In genomic region chr4:152072121-152072601, GRCm38 (mm10) we compare ENCODE assay signal across 9 mouse cellular contexts. TPM values are rescaled to one million over a fixed set of nuclear protein-coding genes. Genes with fewer than 3 reads are reported as not detected.
DNase-seq lines count a peak whose midpoint lies in the region; ATAC-seq and TF ChIP-seq lines count a peak whose summit lies in the region.
"Had no signal": no experiment of that assay in that cellular context is flagged by ENCODE, and none has a peak within 500 bp of the region (broad histone marks: within the 10 kb centered on the region; RNA-seq: fewer than 3 reads in every experiment).

Gene Plekhg5, plus strand, starts transcription at chr4:152072498.

- no peak within 1 kb of the TSS for H3K4me2 ChIP-seq in heart, embryonic 11.5 days
- 0 out of 2 replicates have a peak within 1 kb of the TSS, but pooled peaks have one; percentile 3 for H3K4me2 ChIP-seq in hindbrain, embryonic 15.5 days
- H3K4me2 ChIP-seq in limb, embryonic 14.5 days (replicated peaks; ENCODE audit: low read depth, low read length, severe bottlenecking): no peak within 1 kb of the TSS
- H3K4me2 ChIP-seq in stomach, embryonic 16.5 days (ENCODE audit: low read depth, low read length): no peak within 1 kb of the TSS

- H3K9me3 ChIP-seq in heart, embryonic 11.5 days (replicated peaks; ENCODE audit: control insufficient read depth, low read length): no peaks in the 10 kb centered on the region
- no peaks in the 10 kb centered on the region for H3K9me3 ChIP-seq in hindbrain, embryonic 15.5 days
- H3K9me3 ChIP-seq in limb, embryonic 14.5 days (ENCODE audit: control insufficient read depth, low read length): no peaks in the 10 kb centered on the region
- no peaks in the 10 kb centered on the region for H3K9me3 ChIP-seq in stomach, embryonic 16.5 days (replicated peaks; ENCODE audit: control insufficient read depth, low read length)

- POLR2A ChIA-PET in Patski (lab: Charles Lee): no interaction called here

- no peaks in the 10 kb centered on the region for H3K36me3 ChIP-seq in heart, embryonic 11.5 days (ENCODE audit: control insufficient read depth, insufficient read depth, low read length)
- no peaks in the 10 kb centered on the region for H3K36me3 ChIP-seq in hindbrain, embryonic 15.5 days
- H3K36me3 ChIP-seq in limb, embryonic 14.5 days (ENCODE audit: control insufficient read depth, insufficient read depth, low read length): no peaks in the 10 kb centered on the region
- H3K36me3 ChIP-seq in stomach, embryonic 16.5 days (ENCODE audit: control insufficient read depth, insufficient read depth, low read length): no peaks in the 10 kb centered on the region

- CTCF ChIA-PET in Patski (lab: Charles Lee): no interaction called here

- peaks cover 8% of the 10 kb centered on the region for H3K4me1 ChIP-seq in heart, embryonic 11.5 days (ENCODE audit: control insufficient read depth, insufficient read depth, low read length)
- peaks cover 11% of the 10 kb centered on the region for H3K4me1 ChIP-seq in hindbrain, embryonic 15.5 days (replicated peaks)
- 0 out of 2 replicates have a peak, but pooled peaks cover 7% of the 10 kb centered on the region for H3K4me1 ChIP-seq in limb, embryonic 14.5 days (ENCODE audit: control insufficient read depth, insufficient read depth, low read length)
- H3K4me1 ChIP-seq in stomach, embryonic 16.5 days (ENCODE audit: control insufficient read depth, insufficient read depth, low read length): peaks cover 9% of the 10 kb centered on the region

- H3K9ac ChIP-seq in heart, embryonic 11.5 days (ENCODE audit: low read depth, low read length): no peak within 1 kb of the TSS
- no peak within 1 kb of the TSS for H3K9ac ChIP-seq in hindbrain, embryonic 15.5 days
- H3K9ac ChIP-seq in limb, embryonic 14.5 days (ENCODE audit: low read depth, low read length, severe bottlenecking): no peak within 1 kb of the TSS
- H3K9ac ChIP-seq in stomach, embryonic 16.5 days (ENCODE audit: low read length): no peak within 1 kb of the TSS; the same call in none of the 2 replicates
- H3K9ac ChIP-seq: liver, embryonic 14.5 days had no signal

- H3K4me3 ChIP-seq in heart, embryonic 11.5 days (ENCODE audit: low read depth, low read length): no peak within 1 kb of the TSS
- H3K4me3 ChIP-seq in hindbrain, embryonic 15.5 days: no peak within 1 kb of the TSS
- H3K4me3 ChIP-seq in limb, embryonic 14.5 days (replicated peaks; ENCODE audit: low read length): no peak within 1 kb of the TSS
- no peak within 1 kb of the TSS for H3K4me3 ChIP-seq in stomach, embryonic 16.5 days (replicated peaks; ENCODE audit: low read length)

- peak; percentile 99 for DNase-seq in heart, adult 11 months
- no peak for DNase-seq in Patski (ENCODE audit: low read depth, low spot score)
- peak; percentile 73 for DNase-seq in gastrocnemius, postnatal 14 days
- no peak for DNase-seq in limb, embryonic 14.5 days (ENCODE audit: low spot score)
- no peak for DNase-seq in cerebellum, adult 8-10 months

- no peak for TF ChIP-seq CTCF in Patski (IDR thresholded peaks at IDR 0.05)

- intact Hi-C loops in gastrocnemius, postnatal 14 days (cut with DNase I; ENCODE audit: low total_unique reads): no loop called here

- in situ Hi-C loops in Patski (cut with MboI; ENCODE audit: low pct_unique_long_range_greater_than_20kb): no loop called here

- no peak within 1 kb of the TSS for H3K27ac ChIP-seq in heart, embryonic 11.5 days (ENCODE audit: low read depth, low read length)
- H3K27ac ChIP-seq in hindbrain, embryonic 15.5 days (replicated peaks): peak within 1 kb of the TSS; percentile 32
- H3K27ac ChIP-seq in limb, embryonic 14.5 days (replicated peaks; ENCODE audit: low read depth, low read length): no peak within 1 kb of the TSS; the same call in 1 of the 2 replicates
- no peak within 1 kb of the TSS for H3K27ac ChIP-seq in stomach, embryonic 16.5 days (ENCODE audit: low read length)
- H3K27ac ChIP-seq: liver, embryonic 14.5 days had no signal

- H3K27me3 ChIP-seq in heart, embryonic 11.5 days (ENCODE audit: control insufficient read depth, insufficient read depth, low read length): no peaks in the 10 kb centered on the region
- H3K27me3 ChIP-seq in Patski: no peaks in the 10 kb centered on the region
- H3K27me3 ChIP-seq in hindbrain, embryonic 15.5 days: no peaks in the 10 kb centered on the region
- no peaks in the 10 kb centered on the region for H3K27me3 ChIP-seq in limb, embryonic 14.5 days (ENCODE audit: control insufficient read depth, insufficient read depth, low read length)
- H3K27me3 ChIP-seq in stomach, embryonic 16.5 days (ENCODE audit: control insufficient read depth, insufficient read depth, low read length): no peaks in the 10 kb centered on the region

- 62% methylated on average over 10 of the region's 10 CpGs for WGBS in heart, embryonic 11.5 days (ENCODE audit: insufficient replicate concordance)
- 43% methylated on average over 10 of the region's 10 CpGs for WGBS in hindbrain, embryonic 15.5 days
- 67% methylated on average over 10 of the region's 10 CpGs for WGBS in limb, embryonic 14.5 days
- 62% methylated on average over 10 of the region's 10 CpGs for WGBS in stomach, embryonic 16.5 days

- TF ChIP-seq POLR2A in limb, embryonic 14.5 days (IDR thresholded peaks at IDR 0.05; ENCODE audit: borderline replicate concordance, extremely low read depth, insufficient read depth, insufficient read length): no peak

- no peak for ATAC-seq in heart, embryonic 11.5 days (replicated peaks; ENCODE audit: insufficient number of reproducible peaks, low FRiP score, low TSS enrichment)
- ATAC-seq in Patski: no peak
- ATAC-seq in hindbrain, embryonic 15.5 days (ENCODE audit: low FRiP score, low read depth): 0 out of 2 replicates have a peak, but pooled peaks have one; percentile 40
- no peak for ATAC-seq in limb, embryonic 14.5 days (ENCODE audit: low FRiP score, low read depth)
- ATAC-seq in stomach, embryonic 16.5 days (ENCODE audit: insufficient read depth, low FRiP score): peak; percentile 16; the same call in 1 of the 2 replicates

RNA-seq across cellular contexts. Expression of gene Plekhg5, which starts in this region (rescaled TPM):
- polyA plus RNA-seq in heart, embryonic 11.5 days (2014; fragmentation: Nextera tagmentation; extraction: Ambion mirVana): 6.6 and 7.0 TPM in 2 replicates
- polyA plus RNA-seq in Patski (2021): 13.0 TPM
- total RNA-seq in gastrocnemius, postnatal 14 days (2021): 10 to 100 TPM; 11.2 to 17.1 TPM
- 11.7 and 13.5 TPM in 2 replicates for polyA plus RNA-seq in hindbrain, embryonic 15.5 days (2015; fragmentation: Nextera tagmentation; extraction: Ambion mirVana)
- 25.0 and 36.2 TPM in 2 replicates for polyA plus RNA-seq in limb, embryonic 14.5 days (2012; rRNA removed)
- polyA plus RNA-seq in limb, embryonic 14.5 days (2014; fragmentation: Nextera tagmentation; extraction: Ambion mirVana): 14.1 and 16.9 TPM in 2 replicates
- 12.3 and 14.1 TPM in 2 replicates for polyA plus RNA-seq in stomach, embryonic 16.5 days (2015; fragmentation: Nextera tagmentation; extraction: Ambion mirVana)

Comparison
In these comparisons a context has a peak if more than half of its experiments do, and no peak if none do; other contexts are left out.
1. DNase-seq: peak in heart, adult 11 months (single experiment) and gastrocnemius, postnatal 14 days (single experiment); none in Patski (single experiment), limb, embryonic 14.5 days (single experiment) and cerebellum, adult 8-10 months (single experiment).
2. ATAC-seq: peak in hindbrain, embryonic 15.5 days (single experiment) and stomach, embryonic 16.5 days (single experiment); none in heart, embryonic 11.5 days (single experiment), Patski (single experiment) and limb, embryonic 14.5 days (single experiment).